9 mouse cellular contexts compared by ENCODE assay signal in the genomic region with DNA sequence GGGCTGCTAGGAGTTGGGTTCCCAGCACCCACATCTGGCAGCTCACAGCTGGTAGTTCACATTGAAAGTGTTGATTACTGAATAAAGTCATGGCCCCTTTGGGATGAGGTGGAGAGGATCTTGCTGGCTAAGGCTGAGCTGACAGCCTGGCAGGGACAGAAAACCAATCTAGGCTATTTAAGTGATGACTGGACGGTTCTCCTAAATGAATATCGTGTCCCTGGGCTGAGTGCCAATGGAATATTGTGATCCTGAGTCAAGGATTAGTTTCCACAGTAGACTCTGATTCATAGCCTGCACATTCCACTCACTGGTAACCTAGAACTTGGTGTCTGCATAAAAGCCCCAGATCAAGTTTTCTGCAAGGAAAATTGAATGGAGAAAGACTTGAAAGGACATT. TPM values are rescaled to one million over a fixed set of nuclear protein-coding genes. Genes with fewer than 3 reads are reported as not detected.
DNase-seq lines count a peak whose midpoint lies in the region; ATAC-seq and TF ChIP-seq lines count a peak whose summit lies in the region.
"Had no signal": no experiment of that assay in that cellular context is flagged by ENCODE, and none has a peak within 500 bp of the region (broad histone marks: within the 10 kb centered on the region; RNA-seq: fewer than 3 reads in every experiment).

No protein-coding gene starts in this region.

- H3K4me3 ChIP-seq in kidney, embryonic 16.5 days (ENCODE audit: low read length): no peak overlapping the region
- H3K4me3 ChIP-seq: megakaryocyte, embryonic 14.5 days had no signal

- intact Hi-C loops in heart, postnatal 36 days (cut with DNase I): no loop called here

- no peaks in the 10 kb centered on the region for H3K27me3 ChIP-seq in kidney, embryonic 16.5 days (ENCODE audit: insufficient read depth, low read length)
- no peaks in the 10 kb centered on the region for H3K27me3 ChIP-seq in Patski
- H3K27me3 ChIP-seq: megakaryocyte, embryonic 14.5 days had no signal

- peak; percentile 55 for DNase-seq in kidney, adult 11 months
- peak; percentile 97 for DNase-seq in Patski (ENCODE audit: low read depth, low spot score)
- peak; percentile 31 to 56 for DNase-seq in cerebellum, postnatal 14 days
- peak; percentile 51 to 70 for DNase-seq in heart, postnatal 36 days
- DNase-seq in yolk sac, embryonic 10.5 days (ENCODE audit: low spot score): no peak
- no peak for DNase-seq in T-cell, adult 2 months (ENCODE audit: low spot score)

- POLR2A ChIA-PET in Patski (lab: Charles Lee): no interaction called here

- peaks cover 75% of the 10 kb centered on the region for H3K36me3 ChIP-seq in kidney, embryonic 16.5 days (ENCODE audit: insufficient read depth, low read length)

- H3K4me2 ChIP-seq in kidney, embryonic 16.5 days (replicated peaks; ENCODE audit: low read depth, low read length): no peak overlapping the region

- H3K4me1 ChIP-seq in kidney, embryonic 16.5 days (ENCODE audit: insufficient read depth, low read length): peaks cover 24% of the 10 kb centered on the region

- in situ Hi-C loops in Patski (cut with MboI; ENCODE audit: low pct_unique_long_range_greater_than_20kb): no loop called here

- H3K27ac ChIP-seq in kidney, embryonic 16.5 days (ENCODE audit: low read length): no peak overlapping the region

- WGBS in kidney, embryonic 16.5 days: 42% methylated on average over 2 of the region's 2 CpGs

- TF ChIP-seq CTCF in Patski (IDR thresholded peaks at IDR 0.05): no peak

- CTCF ChIA-PET in Patski (lab: Charles Lee): no interaction called here

- H3K9me3 ChIP-seq in kidney, embryonic 16.5 days (ENCODE audit: low read length): no peaks in the 10 kb centered on the region
- H3K9me3 ChIP-seq: megakaryocyte, embryonic 14.5 days had no signal

- no peak overlapping the region for H3K9ac ChIP-seq in kidney, embryonic 16.5 days (replicated peaks; ENCODE audit: low read length)

- no peak for ATAC-seq in kidney, embryonic 16.5 days (ENCODE audit: low FRiP score, low TSS enrichment)
- peak; percentile 85 for ATAC-seq in Patski
- no peak for ATAC-seq in frontal cortex, adult (ENCODE audit: low TSS enrichment)

RNA-seq across cellular contexts. Expression of gene Nedd4, which starts 39.9 kb away (rescaled TPM):
- 652 and 684 TPM in 2 replicates for polyA plus RNA-seq in kidney, embryonic 16.5 days (2015; fragmentation: Nextera tagmentation; extraction: Ambion mirVana)
- 693 TPM for polyA plus RNA-seq in Patski (2021)
- 100 to 1,000 TPM; 366 to 383 TPM for total RNA-seq in heart, postnatal 36 days (2021)

Comparison
In these comparisons a context has a peak if more than half of its experiments do, and no peak if none do; other contexts are left out.
1. DNase-seq: peak in kidney, adult 11 months (single experiment), Patski (single experiment), cerebellum, postnatal 14 days (2 of 2) and heart, postnatal 36 days (2 of 2); none in yolk sac, embryonic 10.5 days (single experiment) and T-cell, adult 2 months (single experiment).